Mouse (Mus musculus): ENCODE measurements at regions not wholly inside any gene's neighbourhood (a gene's known extent, or its start where the extent isn't known, plus 50 kb on each side); places are given as distances from the start of the nearest gene placed in this dataset.
A peak's percentile ranks its signal among the peaks of the same experiment; 100 is the strongest.

GRCm38 (mm10) chr8:34625670-34626069 is 514.1 kb upstream of the Gm10131 start:
- DNase-seq = no peak

DNA sequence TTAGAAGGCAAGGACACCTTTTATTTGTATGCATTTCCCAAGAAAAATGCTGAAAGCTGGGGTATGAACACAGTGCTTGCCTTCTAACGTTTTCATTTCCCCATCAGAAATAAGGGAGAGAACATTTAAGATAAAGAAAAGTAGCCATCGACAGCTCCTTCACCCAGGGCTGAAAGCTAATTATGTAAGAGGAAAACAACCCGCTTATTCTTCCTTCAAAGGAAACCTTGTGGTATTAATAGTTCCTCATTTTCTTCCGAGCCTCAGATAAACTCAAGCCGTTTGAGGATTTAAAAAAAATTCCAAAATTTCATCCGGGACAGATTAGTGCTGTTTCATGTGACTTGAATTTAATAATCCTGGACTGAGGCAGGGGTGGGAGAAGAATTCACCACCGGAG is 512.2 kb upstream of the Gm10131 start:
- no peak for DNase-seq

DNA sequence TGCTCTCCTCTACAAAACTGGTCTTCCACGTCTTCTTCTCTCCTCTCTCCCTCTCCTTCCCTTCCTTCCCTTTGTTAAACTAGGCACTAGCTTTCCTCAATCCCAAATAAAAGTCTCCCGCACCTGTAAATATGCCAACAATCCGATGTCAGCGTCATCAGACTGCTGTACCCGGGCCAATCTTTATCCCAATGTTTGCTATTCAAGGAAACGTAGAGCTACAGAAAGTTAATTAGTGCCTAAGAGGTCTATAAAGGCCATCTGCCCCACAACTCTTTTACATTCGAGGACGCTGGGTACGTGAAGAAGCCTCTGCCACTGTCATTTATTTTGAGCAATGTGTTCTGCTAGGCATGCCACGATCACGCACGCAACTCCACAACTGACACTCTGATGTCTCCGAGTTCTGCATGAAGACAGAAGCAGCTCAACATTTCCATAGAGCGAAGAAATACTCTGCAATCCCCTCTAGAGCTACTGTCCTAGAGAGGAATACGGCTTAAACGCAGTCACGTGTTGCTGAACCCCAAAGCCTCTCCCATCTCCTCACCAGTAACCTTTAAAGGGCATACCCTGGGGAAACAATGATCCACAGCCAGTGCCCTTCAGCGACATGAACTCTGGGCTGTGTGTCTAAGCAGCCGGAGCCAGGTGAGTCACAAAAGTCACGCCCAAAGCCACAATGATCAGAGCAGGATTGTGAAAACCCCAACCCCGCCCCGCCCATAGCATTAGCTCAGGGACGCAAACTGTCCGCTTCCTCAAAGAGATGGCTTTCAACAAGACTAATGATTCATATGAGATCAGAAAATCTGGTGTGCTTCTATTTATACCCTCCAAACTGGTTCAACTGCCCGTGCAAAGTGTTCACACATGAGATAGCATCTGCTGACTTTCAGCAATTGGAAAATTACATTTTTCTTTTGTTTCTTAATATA is 510.9 kb upstream of the Gm10131 start:
- DNase-seq = peak in 1 of 2 experiments; percentile 9

- no peak for DNase-seq
These were observed 506.5 kb upstream of the Gm10131 start for GRCm38 (mm10) chr8:34618046-34618445.

DNA sequence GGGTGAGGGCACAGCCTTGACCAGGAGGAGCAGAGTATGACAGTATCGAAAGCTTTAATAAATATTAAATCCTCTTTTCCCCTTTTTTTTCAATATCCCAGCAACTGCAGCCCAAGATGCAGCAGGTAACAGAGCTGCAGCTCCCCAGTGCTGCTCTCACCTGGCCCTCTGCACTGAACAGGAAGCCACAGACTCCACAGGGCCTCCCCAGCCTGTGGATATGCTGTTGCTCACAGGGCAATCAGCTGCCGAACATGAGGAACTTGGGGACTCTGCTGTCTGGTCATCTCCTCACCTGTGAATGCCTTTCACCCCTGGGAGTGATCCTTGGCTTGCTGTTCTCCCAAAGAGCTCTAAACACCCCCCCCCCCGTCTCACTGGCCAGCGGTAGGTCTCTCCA is 503.4 kb upstream of the Gm10131 start:
- no peak for DNase-seq

- DNase-seq = peak; percentile 35 to 40
These were observed 502.5 kb upstream of the Gm10131 start for GRCm38 (mm10) chr8:34614031-34614526.

- no peak for DNase-seq
These were observed 501.6 kb upstream of the Gm10131 start for GRCm38 (mm10) chr8:34613138-34613537.

DNA sequence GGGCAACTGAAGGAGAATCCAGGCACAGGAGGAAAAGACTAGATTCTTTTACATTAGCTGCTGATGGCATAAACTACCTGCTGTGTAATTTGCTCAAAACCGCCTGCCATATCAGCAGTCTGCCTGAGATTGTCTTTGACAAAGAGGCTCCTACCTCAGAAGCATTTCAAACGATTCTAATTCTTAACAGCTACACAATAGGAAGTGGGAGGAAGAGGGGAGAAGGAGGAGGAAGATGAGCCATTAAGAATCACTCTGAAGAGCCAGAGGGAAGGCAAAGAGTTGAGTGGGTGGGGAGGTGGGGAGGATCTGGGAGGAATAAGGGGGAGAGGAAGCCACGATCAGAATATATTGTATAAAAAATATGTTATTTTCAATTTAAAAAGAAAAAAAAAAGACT is 500.9 kb upstream of the Gm10131 start:
- no peak for DNase-seq

GRCm38 (mm10) chr8:34610186-34610585 is 498.6 kb upstream of the Gm10131 start:
- DNase-seq = no peak

GRCm38 (mm10) chr8:34607426-34607825 is 495.9 kb upstream of the Gm10131 start:
- DNase-seq = no peak

DNA sequence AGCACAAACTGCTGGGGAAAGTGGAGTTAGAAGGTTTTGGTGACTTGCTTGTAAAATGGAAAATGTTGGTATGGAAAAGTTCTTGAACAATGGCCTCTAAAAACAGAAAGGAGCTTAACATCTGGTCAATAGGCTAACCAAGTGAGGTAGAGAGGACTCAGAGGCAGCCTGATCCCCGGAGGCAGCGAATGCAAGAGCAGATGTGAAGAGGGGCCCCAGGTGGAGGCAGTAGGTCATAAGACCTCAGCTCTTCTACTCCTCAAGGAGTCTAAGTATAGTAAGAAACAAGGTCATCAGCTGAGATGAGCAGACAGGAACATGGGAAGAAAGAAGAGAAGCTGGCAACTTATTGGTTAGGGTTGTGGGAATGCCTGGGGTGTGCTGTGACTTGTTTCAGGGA is 493.5 kb upstream of the Gm10131 start:
- DNase-seq = no peak

DNA sequence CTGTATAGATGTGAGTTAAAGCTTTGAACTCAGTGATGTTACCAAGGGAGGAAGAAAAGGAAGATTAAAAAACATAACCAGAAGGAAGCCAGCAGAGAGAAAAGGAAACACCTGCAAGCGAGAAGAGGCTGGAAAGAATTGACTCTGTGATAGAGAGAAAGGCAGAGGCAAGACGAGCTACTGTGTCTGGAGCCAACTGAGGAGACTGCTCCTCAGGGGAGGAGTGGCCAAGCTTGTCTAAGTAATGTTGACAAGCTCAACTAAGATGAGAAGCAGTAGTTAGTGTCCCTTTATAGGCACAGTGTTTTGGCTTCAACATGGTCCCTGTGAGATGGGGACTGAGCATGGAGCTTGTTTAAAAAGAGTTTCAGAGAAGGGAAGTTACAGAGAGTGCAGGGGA is 493.0 kb upstream of the Gm10131 start:
- DNase-seq = no peak

GRCm38 (mm10) chr8:34601426-34601953 is 490.0 kb upstream of the Gm10131 start:
- DNase-seq = no peak

DNA sequence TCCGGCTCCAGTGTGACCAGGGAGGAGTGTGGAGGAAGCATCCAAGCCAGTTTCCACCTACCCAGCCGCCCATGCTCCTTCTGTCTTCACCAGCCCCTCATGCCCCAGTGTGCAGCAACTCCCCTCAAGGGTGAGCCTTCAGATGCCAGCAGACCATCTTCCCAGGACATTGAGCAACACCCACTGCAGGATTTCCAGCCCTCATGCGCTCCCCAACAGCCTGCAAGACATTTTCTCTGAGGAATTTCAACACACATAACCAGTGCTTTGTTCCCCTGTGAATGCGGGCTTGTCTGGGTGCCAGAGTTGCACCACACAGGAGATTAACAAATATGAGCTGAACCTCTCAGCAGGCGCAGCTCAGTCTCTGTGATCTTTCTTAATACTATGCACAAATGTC is 489.3 kb upstream of the Gm10131 start:
- no peak for DNase-seq

- DNase-seq = no peak
These were observed 485.1 kb upstream of the Gm10131 start for GRCm38 (mm10) chr8:34596593-34596992.

- DNase-seq = no peak
These were observed 479.6 kb upstream of the Gm10131 start for GRCm38 (mm10) chr8:34590976-34591749.

DNA sequence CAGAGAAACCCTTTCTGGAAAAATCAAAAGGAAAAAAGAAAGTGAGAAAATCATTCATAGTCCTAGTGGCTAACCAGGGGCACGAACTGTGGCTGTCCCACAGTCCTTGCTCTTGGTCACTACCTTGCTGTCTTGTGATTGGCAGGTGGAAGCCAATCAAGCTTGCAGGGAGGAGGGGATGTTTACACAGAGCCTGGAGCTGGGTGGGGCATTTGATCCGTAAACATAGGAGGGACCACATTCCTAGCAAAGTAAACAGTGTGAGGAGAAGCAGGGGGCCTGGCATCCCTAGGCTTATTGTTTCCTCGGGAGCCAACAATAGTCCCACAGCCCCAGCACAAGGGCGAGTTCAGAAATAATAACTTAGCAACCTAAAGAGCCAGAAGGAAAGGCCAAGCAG is 466.5 kb upstream of the Gm10131 start:
- no peak for DNase-seq

GRCm38 (mm10) chr8:34574009-34574408 is 462.5 kb upstream of the Gm10131 start:
- no peak for DNase-seq

DNA sequence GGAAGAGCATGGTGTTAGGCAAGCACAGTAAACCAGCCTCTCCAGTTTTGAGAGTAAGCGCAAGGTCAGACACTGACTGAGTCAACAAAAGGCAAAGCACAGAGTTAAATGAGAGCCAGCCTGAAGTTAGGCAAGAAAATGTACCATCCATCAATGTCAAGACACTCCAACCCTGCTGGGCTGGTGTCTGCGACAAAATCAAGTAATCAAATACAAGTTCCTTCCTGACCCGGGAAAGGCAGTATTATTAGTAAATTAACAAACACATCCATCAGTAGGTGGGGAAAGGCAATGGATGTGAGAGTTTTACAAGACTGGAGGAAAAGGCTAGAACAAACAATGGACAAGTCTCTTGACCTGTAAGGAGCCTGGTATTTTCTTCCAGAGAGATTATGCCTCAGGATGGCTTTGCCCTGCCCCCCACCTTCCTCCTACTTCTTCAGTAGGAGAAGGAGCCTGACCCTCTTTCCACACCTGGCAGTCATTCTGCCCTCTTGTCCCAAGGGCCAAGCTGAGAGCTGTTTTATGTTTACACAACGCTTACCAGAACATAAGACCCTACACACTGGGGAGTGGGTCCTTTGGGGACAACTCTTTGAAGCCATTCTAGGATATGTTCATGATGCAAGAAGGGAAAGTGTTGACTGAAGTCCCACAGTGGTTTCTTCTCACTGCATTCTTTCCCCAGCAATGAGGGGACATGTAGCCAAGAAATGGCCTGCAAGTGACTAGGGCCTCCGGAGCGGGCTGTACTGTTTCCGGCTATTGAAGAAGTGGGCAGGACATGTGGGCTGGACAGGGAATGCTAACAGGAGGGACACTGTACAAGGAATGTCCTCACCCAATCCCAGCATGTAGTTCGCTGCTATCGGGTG is 461.7 kb upstream of the Gm10131 start:
- no peak for DNase-seq

- no peak for DNase-seq
These were observed 460.2 kb upstream of the Gm10131 start for GRCm38 (mm10) chr8:34571736-34572135.

- no peak for DNase-seq
These were observed 450.7 kb upstream of the Gm10131 start for GRCm38 (mm10) chr8:34562278-34562677.

- DNase-seq = no peak
These were observed 438.2 kb upstream of the Gm10131 start for GRCm38 (mm10) chr8:34549786-34550185.
